Mouse (Mus musculus) layer of hippocampus, adult 2 months (tissue): ENCODE measurements around the gene Ndufa10. TPM values are rescaled to one million over a fixed set of nuclear protein-coding genes. Genes with fewer than 3 reads are reported as not detected.
"Not testable (repeated sequence)": the region's sequence is repeated elsewhere in the genome, so short reads cannot be mapped to it uniquely, and the experiment has no call there.

ENCODE experiments used
- DNase-seq, 2 experiments: peaks; one replicate each; pipeline ENCODE4 v3.0.0; 2022; ENCODE audit warnings: low spot score in 2 of 2
- H3K27ac ChIP-seq: fragments of 200-600 bp; 2 replicates; pipeline ENCODE4 v1.8.1; 2022
- H3K4me3 ChIP-seq: fragments of 200-600 bp; 2 replicates; pipeline ENCODE4 v1.8.1; 2022; ENCODE audit warnings: mild to moderate bottlenecking
- CTCF ChIP-seq: fragments of 200-600 bp; conservative IDR thresholded peaks from 2 replicates; pipeline ENCODE4 v1.8.1; 2022; ENCODE audit warnings: antibody characterized with exemption, mild to moderate bottlenecking, moderate library complexity
- long read RNA-seq, 2 experiments: library from polyadenylated mRNA; stranded (forward); transcript quantifications; one replicate each; pipeline ENCODE4 v2.0.0; 2021; ENCODE audit warnings: borderline mapping rate in 2 of 2
- total RNA-seq, 2 experiments: library from RNA; stranded (reverse); gene quantifications; 2 replicates each; pipeline ENCODE4 v1.2.3; 2021

Ndufa10 gene
- total RNA-seq, result 100 to 1,000 TPM; 275 to 279 TPM
- long read RNA-seq, experiment 1, transcript Ndufa10-201 (10 exons, 2,020 nt), result major isoform, 151 of 187 reads
- long read RNA-seq, experiment 1, partial matches to known transcripts, result 8 of 187 reads
- long read RNA-seq, experiment 1, other reads (novel, unspliced or antisense), result 26 of 187 reads
- long read RNA-seq, experiment 2, transcript Ndufa10-201 (10 exons, 2,020 nt), result major isoform, 233 of 273 reads
- long read RNA-seq, experiment 2, partial matches to known transcripts, result 7 of 273 reads
- long read RNA-seq, experiment 2, other reads (novel, unspliced or antisense), result 29 of 273 reads

DNA sequence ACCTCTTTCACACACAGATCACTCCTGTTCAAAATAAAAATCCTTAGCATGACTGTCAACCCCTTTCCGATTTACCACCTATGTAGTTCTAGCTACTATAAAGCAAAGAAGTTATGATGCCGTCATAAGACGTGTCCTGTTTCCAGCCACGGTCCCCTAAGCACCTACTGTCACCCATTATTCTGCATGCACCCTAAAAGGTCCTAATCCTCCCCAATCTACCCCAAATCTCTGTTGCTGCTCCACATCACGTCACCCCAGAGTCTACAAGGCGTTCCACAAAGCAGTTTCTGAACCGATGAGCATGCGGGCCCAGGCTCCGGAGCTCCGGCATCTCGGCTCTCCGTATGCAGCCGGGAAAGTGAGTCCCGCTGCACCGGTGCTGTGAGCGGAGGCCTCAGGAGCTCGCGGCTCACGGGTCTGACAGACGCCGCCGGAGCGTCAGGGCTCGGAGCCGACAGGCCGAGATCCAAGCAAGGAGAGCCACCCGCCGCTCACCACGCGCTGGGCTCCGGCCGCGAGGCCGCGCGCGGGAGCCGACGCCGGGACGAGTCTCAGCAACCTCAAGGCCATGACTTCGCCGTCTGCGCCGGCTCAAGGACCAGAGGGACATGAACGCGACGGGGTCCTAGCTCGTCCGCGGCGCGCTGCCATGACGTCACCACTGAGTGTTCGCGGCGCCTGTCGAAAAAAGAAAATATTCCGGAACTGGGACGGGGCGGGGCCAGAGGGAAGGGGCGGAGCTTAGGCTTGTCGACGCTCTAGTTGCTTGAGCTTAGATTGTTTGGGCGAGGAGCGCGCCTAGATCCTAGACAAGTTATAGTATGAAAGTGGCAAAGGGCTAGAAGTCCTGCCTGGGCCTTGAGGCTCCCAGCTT, at the start of gene Ndufa10:
Ndufa10 (minus strand) TSS at position 696 of the 877 bp plus-strand sequence.
- peak; percentile 83 to 92 for DNase-seq
- Histone ChIP-seq H3K4me3 (peak within 1 kb of the TSS; percentile 98), H3K27ac (peak within 1 kb of the TSS; percentile 96)
- no peak for TF ChIP-seq CTCF

GRCm38 (mm10) chr1:92521376-92521775, 47.7 kb upstream of the Ndufa10 start:
- Histone ChIP-seq H3K27ac (peak overlapping the region; percentile 47; the same call in 1 of the 2 replicates), H3K4me3 (peak overlapping the region; percentile 6; the same call in 1 of the 2 replicates)
- peak; percentile 85 for TF ChIP-seq CTCF
- peak; percentile 37 to 55 for DNase-seq

DNA sequence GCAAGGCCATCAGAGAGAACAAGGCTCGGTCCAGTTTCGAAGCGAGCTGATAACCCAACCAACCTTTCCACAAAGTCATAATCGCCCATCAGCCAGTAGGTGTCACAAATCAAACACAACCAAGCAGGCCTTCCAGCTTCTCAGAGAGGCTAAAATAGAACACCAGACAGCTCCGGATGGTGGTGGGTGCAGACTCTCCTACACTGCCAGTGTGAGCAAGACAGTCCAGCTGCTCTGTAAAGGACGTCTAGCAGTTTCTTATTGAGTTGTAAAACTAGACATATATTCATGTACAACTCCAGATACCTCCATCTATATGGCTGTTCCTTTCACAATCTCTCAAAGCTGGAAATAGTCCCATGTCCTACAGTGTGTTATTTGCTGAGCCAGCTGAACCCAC, 45.4 kb upstream of the Ndufa10 start:
- TF ChIP-seq CTCF, result no peak
- no peak overlapping the region for H3K4me3 ChIP-seq
- peak; percentile 18 to 53 for DNase-seq
- H3K27ac ChIP-seq, result no peak overlapping the region

- DNase-seq, result no peak
- no peak for TF ChIP-seq CTCF
- Histone ChIP-seq H3K4me3 (no peak within 1 kb of the TSS), H3K27ac (no peak within 1 kb of the TSS)
These were observed 44.9 kb upstream of the Ndufa10 start, which contains the start of gene Olfr1414 for GRCm38 (mm10) chr1:92518561-92518960. Gene Olfr1414 (minus strand): TSS chr1:92518661.

GRCm38 (mm10) chr1:92515390-92515789, 41.7 kb upstream of the Ndufa10 start:
- DNase-seq, result no peak
- Histone ChIP-seq H3K27ac (no peak overlapping the region), H3K4me3 (no peak overlapping the region)
- TF ChIP-seq CTCF, result no peak

- H3K4me3 ChIP-seq, H3K27ac ChIP-seq, DNase-seq: not testable (repeated sequence)
These were observed 38.0 kb upstream of the Ndufa10 start for GRCm38 (mm10) chr1:92511646-92512045.

DNA sequence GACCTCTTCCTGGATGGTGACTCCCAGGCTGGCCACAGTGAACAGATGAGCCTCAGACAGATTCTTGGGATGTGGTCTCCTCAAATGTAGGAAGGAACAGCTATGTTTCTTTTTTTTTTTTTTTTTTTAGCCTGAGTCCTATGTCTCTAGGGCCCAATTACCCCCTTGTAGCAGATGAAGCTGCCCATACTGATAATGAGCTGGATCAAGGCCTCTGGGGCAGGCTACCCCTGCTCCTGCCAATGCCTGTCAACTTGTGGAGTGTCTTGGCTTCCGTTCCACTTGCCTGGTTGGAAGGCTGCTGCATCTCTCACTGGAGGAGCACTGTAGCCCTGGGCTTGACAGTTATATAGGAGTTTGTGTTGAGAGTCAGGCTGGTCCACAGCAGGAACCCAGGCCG, 22.3 kb upstream of the Ndufa10 start, which contains the start of gene Olfr1415:
Olfr1415 (minus strand) TSS at position 101 of the 400 bp plus-strand sequence.
- H3K4me3 ChIP-seq, result no peak within 1 kb of the TSS
- no peak for TF ChIP-seq CTCF
- H3K27ac ChIP-seq, result no peak within 1 kb of the TSS
- DNase-seq, result no peak

GRCm38 (mm10) chr1:92485013-92485412, 11.4 kb upstream of the Ndufa10 start, which contains the start of gene Olfr1416:
Gene Olfr1416 (minus strand): TSS chr1:92485113.
- DNase-seq, result no peak
- H3K27ac ChIP-seq, result no peak within 1 kb of the TSS
- TF ChIP-seq CTCF, result no peak
- no peak within 1 kb of the TSS for H3K4me3 ChIP-seq

- H3K27ac ChIP-seq, result peak overlapping the region; percentile 96
- peak overlapping the region; percentile 98 for H3K4me3 ChIP-seq
- no peak for TF ChIP-seq CTCF
- DNase-seq, result no peak
These were observed 462 bp upstream of the Ndufa10 start for GRCm38 (mm10) chr1:92474066-92474578.

- no peak for TF ChIP-seq CTCF
- no peak overlapping the region for H3K4me3 ChIP-seq
- DNase-seq, result no peak
- no peak overlapping the region for H3K27ac ChIP-seq
These were observed 4.8 kb downstream of the Ndufa10 start for GRCm38 (mm10) chr1:92468891-92469290.

GRCm38 (mm10) chr1:92458416-92458815, 15.2 kb downstream of the Ndufa10 start:
- Histone ChIP-seq H3K4me3 (no peak overlapping the region), H3K27ac (no peak overlapping the region)
- DNase-seq, result no peak
- no peak for TF ChIP-seq CTCF

GRCm38 (mm10) chr1:92457758-92458157, 15.9 kb downstream of the Ndufa10 start:
- DNase-seq, result no peak
- TF ChIP-seq CTCF, result no peak
- Histone ChIP-seq H3K4me3 (no peak overlapping the region), H3K27ac (no peak overlapping the region)

GRCm38 (mm10) chr1:92453751-92454445, 19.8 kb downstream of the Ndufa10 start:
- H3K27ac ChIP-seq, result no peak overlapping the region
- TF ChIP-seq CTCF, result peak; percentile 88
- no peak overlapping the region for H3K4me3 ChIP-seq
- no peak for DNase-seq
